Mouse (Mus musculus): ENCODE measurements around the gene Zcwpw1. TPM values are rescaled to one million over a fixed set of nuclear protein-coding genes. Genes with fewer than 3 reads are reported as not detected.

The Zcwpw1 gene
- polyA plus RNA-seq, 1 experiment from 2014 or later = 1.9 TPM

GRCm38 (mm10) chr5:137817466-137818222, 30.0 kb downstream of the Zcwpw1 start:
- peak; percentile 48; the same call in 1 of the 2 replicates for ATAC-seq

GRCm38 (mm10) chr5:137822126-137822525, 34.5 kb downstream of the Zcwpw1 start:
- Histone ChIP-seq H3K4me2 (ENCODE audit: low read depth, low read length) (no peak overlapping the region), H3K27me3 (ENCODE audit: insufficient read depth, low read length) (no peaks in the 10 kb centered on the region), H3K36me3 (replicated peaks; ENCODE audit: insufficient read depth, low read length) (no peaks in the 10 kb centered on the region), H3K9me3 (ENCODE audit: low read length) (no peaks in the 10 kb centered on the region), H3K9ac (replicated peaks) (no peak overlapping the region), H3K27ac (ENCODE audit: low read depth) (no peak overlapping the region), H3K4me3 (ENCODE audit: low read depth, low read length) (no peak overlapping the region), H3K4me1 (ENCODE audit: insufficient read depth) (no peaks in the 10 kb centered on the region; the same call in none of the 2 replicates)
- WGBS (ENCODE audit: insufficient replicate concordance) = 72% methylated on average over 4 of the region's 4 CpGs
- TF ChIP-seq CTCF (IDR thresholded peaks at IDR 0.05; ENCODE audit: low read depth) (no peak), EP300 (IDR thresholded peaks at IDR 0.05; ENCODE audit: low read depth) (no peak)
- DNase-seq (no peak), ATAC-seq (no peak)

More at GRCm38 (mm10) chr5:137817466-137818222, 30.0 kb downstream of the Zcwpw1 start:
- H3K27ac ChIP-seq (ENCODE audit: low read depth) = peak overlapping the region; percentile 34; the same call in 1 of the 2 replicates
- H3K9me3 ChIP-seq (ENCODE audit: low read length) = no peaks in the 10 kb centered on the region
- H3K36me3 ChIP-seq (replicated peaks; ENCODE audit: insufficient read depth, low read length) = no peaks in the 10 kb centered on the region
- H3K27me3 ChIP-seq (ENCODE audit: insufficient read depth, low read length) = no peaks in the 10 kb centered on the region
- H3K4me2 ChIP-seq (ENCODE audit: low read depth, low read length) = no peak overlapping the region
- no peak overlapping the region for H3K4me3 ChIP-seq (ENCODE audit: low read depth, low read length)
- no peaks in the 10 kb centered on the region for H3K4me1 ChIP-seq (ENCODE audit: insufficient read depth)
- 53% methylated on average over 4 of the region's 4 CpGs for WGBS (ENCODE audit: insufficient replicate concordance)
- no peak overlapping the region for H3K9ac ChIP-seq (replicated peaks)
- no peak for TF ChIP-seq CTCF (IDR thresholded peaks at IDR 0.05; ENCODE audit: low read depth)
- DNase-seq = no peak

- Histone ChIP-seq H3K4me1 (ENCODE audit: insufficient read depth) (no peaks in the 10 kb centered on the region; the same call in none of the 2 replicates), H3K4me3 (ENCODE audit: low read depth, low read length) (no peak overlapping the region), H3K4me2 (ENCODE audit: low read depth, low read length) (no peak overlapping the region), H3K27me3 (ENCODE audit: insufficient read depth, low read length) (no peaks in the 10 kb centered on the region), H3K9me3 (ENCODE audit: low read length) (no peaks in the 10 kb centered on the region), H3K27ac (ENCODE audit: low read depth) (no peak overlapping the region), H3K36me3 (replicated peaks; ENCODE audit: insufficient read depth, low read length) (no peaks in the 10 kb centered on the region), H3K9ac (replicated peaks) (no peak overlapping the region)
- TF ChIP-seq CTCF (IDR thresholded peaks at IDR 0.05; ENCODE audit: low read depth) (no peak), EP300 (IDR thresholded peaks at IDR 0.05; ENCODE audit: low read depth) (no peak)
- DNase-seq = no peak
- ATAC-seq = no peak
- WGBS (ENCODE audit: insufficient replicate concordance) = 75% methylated on average over 1 of the region's 1 CpGs
Observed at GRCm38 (mm10) chr5:137822602-137823001, 35.0 kb downstream of the Zcwpw1 start.

GRCm38 (mm10) chr5:137823455-137824045, 36.0 kb downstream of the Zcwpw1 start:
- ATAC-seq = no peak
- Histone ChIP-seq H3K27me3 (ENCODE audit: insufficient read depth, low read length) (no peaks in the 10 kb centered on the region), H3K9ac (replicated peaks) (no peak overlapping the region), H3K9me3 (ENCODE audit: low read length) (no peaks in the 10 kb centered on the region), H3K4me1 (ENCODE audit: insufficient read depth) (no peaks in the 10 kb centered on the region; the same call in none of the 2 replicates), H3K4me3 (ENCODE audit: low read depth, low read length) (no peak overlapping the region), H3K36me3 (replicated peaks; ENCODE audit: insufficient read depth, low read length) (no peaks in the 10 kb centered on the region), H3K27ac (ENCODE audit: low read depth) (no peak overlapping the region), H3K4me2 (ENCODE audit: low read depth, low read length) (no peak overlapping the region)
- WGBS (ENCODE audit: insufficient replicate concordance) = 74% methylated on average over 6 of the region's 6 CpGs
- TF ChIP-seq EP300 (IDR thresholded peaks at IDR 0.05; ENCODE audit: low read depth) (no peak), CTCF (IDR thresholded peaks at IDR 0.05; ENCODE audit: low read depth) (no peak)
- no peak for DNase-seq

GRCm38 (mm10) chr5:137825030-137825429, 37.4 kb downstream of the Zcwpw1 start:
- H3K36me3 ChIP-seq (replicated peaks; ENCODE audit: insufficient read depth, low read length) = no peaks in the 10 kb centered on the region
- TF ChIP-seq CTCF (IDR thresholded peaks at IDR 0.05; ENCODE audit: low read depth) (no peak), EP300 (IDR thresholded peaks at IDR 0.05; ENCODE audit: low read depth) (no peak)
- H3K9me3 ChIP-seq (ENCODE audit: low read length) = no peaks in the 10 kb centered on the region
- H3K27ac ChIP-seq (ENCODE audit: low read depth) = peak overlapping the region; percentile 22; the same call in 1 of the 2 replicates
- WGBS (ENCODE audit: insufficient replicate concordance) = 55% methylated on average over 3 of the region's 3 CpGs
- no peak overlapping the region for H3K4me3 ChIP-seq (ENCODE audit: low read depth, low read length)
- H3K9ac ChIP-seq (replicated peaks) = no peak overlapping the region
- DNase-seq (no peak), ATAC-seq (no peak)
- no peaks in the 10 kb centered on the region; the same call in none of the 2 replicates for H3K4me1 ChIP-seq (ENCODE audit: insufficient read depth)
- H3K27me3 ChIP-seq (ENCODE audit: insufficient read depth, low read length) = no peaks in the 10 kb centered on the region
- no peak overlapping the region for H3K4me2 ChIP-seq (ENCODE audit: low read depth, low read length)

GRCm38 (mm10) chr5:137825971-137826370, 38.4 kb downstream of the Zcwpw1 start:
- H3K4me1 ChIP-seq (ENCODE audit: insufficient read depth) = no peaks in the 10 kb centered on the region; the same call in none of the 2 replicates
- WGBS (ENCODE audit: insufficient replicate concordance) = 77% methylated on average over 2 of the region's 2 CpGs
- TF ChIP-seq EP300 (IDR thresholded peaks at IDR 0.05; ENCODE audit: low read depth) = no peak
- TF ChIP-seq CTCF (IDR thresholded peaks at IDR 0.05; ENCODE audit: low read depth) = no peak
- no peaks in the 10 kb centered on the region for H3K9me3 ChIP-seq (ENCODE audit: low read length)
- H3K27me3 ChIP-seq (ENCODE audit: insufficient read depth, low read length) = no peaks in the 10 kb centered on the region
- no peak overlapping the region for H3K9ac ChIP-seq (replicated peaks)
- DNase-seq = no peak
- no peak overlapping the region for H3K4me2 ChIP-seq (ENCODE audit: low read depth, low read length)
- no peaks in the 10 kb centered on the region for H3K36me3 ChIP-seq (replicated peaks; ENCODE audit: insufficient read depth, low read length)
- no peak for ATAC-seq
- H3K27ac ChIP-seq (ENCODE audit: low read depth) = no peak overlapping the region
- no peak overlapping the region for H3K4me3 ChIP-seq (ENCODE audit: low read depth, low read length)
